In the genomic region with DNA sequence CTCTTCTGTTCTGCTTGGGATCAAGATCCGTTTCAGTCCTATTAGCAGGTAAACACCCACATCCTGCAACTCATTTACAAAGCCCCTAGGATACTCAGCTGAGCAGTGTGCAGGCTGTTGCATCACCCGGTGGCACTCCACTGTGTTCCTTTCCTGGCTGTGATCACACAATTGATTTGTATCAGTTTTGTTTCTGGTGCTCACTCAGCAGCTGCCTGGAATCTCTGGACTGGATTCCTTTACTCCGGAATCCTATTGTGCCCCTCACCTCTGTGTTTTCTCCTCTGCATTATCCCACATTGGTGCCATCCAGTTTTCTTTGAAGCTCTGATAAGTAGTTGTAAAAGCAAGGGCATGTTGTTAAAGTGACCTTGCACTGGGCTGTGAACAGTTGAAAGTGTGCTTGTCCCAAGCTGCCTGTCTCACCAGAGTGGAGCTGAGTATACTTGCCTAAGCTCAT, we compare ENCODE assay signal across 8 mouse cellular contexts.
A peak's percentile ranks its signal among the peaks of the same experiment; 100 is the strongest.
DNase-seq lines count a peak whose midpoint lies in the region; ATAC-seq lines count a peak whose summit lies in the region.

No protein-coding gene starts in this region.

- intact Hi-C loops in heart, postnatal 14 days (cut with DNase I): no loop called here

- WGBS in hindbrain, embryonic 12.5 days: 1% methylated on average over 3 of the region's 3 CpGs
- WGBS in midbrain, embryonic 10.5 days: 1% methylated on average over 3 of the region's 3 CpGs

- no peak overlapping the region for H3K4me3 ChIP-seq in hindbrain, embryonic 12.5 days
- peak overlapping the region; percentile 33 for H3K4me3 ChIP-seq in midbrain, embryonic 10.5 days

- no peaks in the 10 kb centered on the region for H3K27me3 ChIP-seq in hindbrain, embryonic 12.5 days
- H3K27me3 ChIP-seq in midbrain, embryonic 10.5 days (ENCODE audit: low read depth, poor library complexity, severe bottlenecking): no peaks in the 10 kb centered on the region

- H3K27ac ChIP-seq in hindbrain, embryonic 12.5 days: 0 out of 2 replicates have a peak overlapping the region, but pooled peaks have one; percentile 1
- peak overlapping the region; percentile 58 for H3K27ac ChIP-seq in midbrain, embryonic 10.5 days (replicated peaks)

- peak; percentile 87 for DNase-seq in heart, adult 11 months
- no peak for DNase-seq in heart, postnatal 14 days
- DNase-seq in adrenal gland, postnatal 36 days: peak; percentile 54 to 62
- DNase-seq in midbrain, embryonic 10.5 days (ENCODE audit: low spot score): peak; percentile 29
- DNase-seq in right cerebral cortex, postnatal 4 days: no peak
- no peak for DNase-seq in Muller cell, postnatal 12 days (ENCODE audit: inconsistent ontology term)
- DNase-seq in thymus, postnatal 25 days: no peak

- H3K36me3 ChIP-seq in hindbrain, embryonic 12.5 days: no peaks in the 10 kb centered on the region
- H3K36me3 ChIP-seq in midbrain, embryonic 10.5 days: no peaks in the 10 kb centered on the region

- H3K4me1 ChIP-seq in hindbrain, embryonic 12.5 days: peaks cover 31% of the 10 kb centered on the region
- peaks cover 45% of the 10 kb centered on the region for H3K4me1 ChIP-seq in midbrain, embryonic 10.5 days

- ATAC-seq in hindbrain, embryonic 12.5 days (ENCODE audit: low FRiP score): 0 out of 2 replicates have a peak, but pooled peaks have one; percentile 29

- no peaks in the 10 kb centered on the region for H3K9me3 ChIP-seq in hindbrain, embryonic 12.5 days (replicated peaks)
- H3K9me3 ChIP-seq in midbrain, embryonic 10.5 days (replicated peaks): 0 out of 2 replicates have a peak, but pooled peaks cover 4% of the 10 kb centered on the region

- no peak overlapping the region for H3K9ac ChIP-seq in hindbrain, embryonic 12.5 days

- H3K4me2 ChIP-seq in hindbrain, embryonic 12.5 days (replicated peaks): no peak overlapping the region; the same call in 1 of the 2 replicates

Comparison
In these comparisons a context has a peak if more than half of its experiments do, and no peak if none do; other contexts are left out.
1. DNase-seq: peak in heart, adult 11 months (single experiment), adrenal gland, postnatal 36 days (2 of 2) and midbrain, embryonic 10.5 days (single experiment); none in heart, postnatal 14 days (0 of 2), right cerebral cortex, postnatal 4 days (single experiment), Muller cell, postnatal 12 days (single experiment) and thymus, postnatal 25 days (single experiment).